Mouse (Mus musculus): Measurements from ENCODE around the gene Il12a.
A peak's percentile ranks its signal among the peaks of the same experiment; 100 is the strongest.

Il12a gene

DNA sequence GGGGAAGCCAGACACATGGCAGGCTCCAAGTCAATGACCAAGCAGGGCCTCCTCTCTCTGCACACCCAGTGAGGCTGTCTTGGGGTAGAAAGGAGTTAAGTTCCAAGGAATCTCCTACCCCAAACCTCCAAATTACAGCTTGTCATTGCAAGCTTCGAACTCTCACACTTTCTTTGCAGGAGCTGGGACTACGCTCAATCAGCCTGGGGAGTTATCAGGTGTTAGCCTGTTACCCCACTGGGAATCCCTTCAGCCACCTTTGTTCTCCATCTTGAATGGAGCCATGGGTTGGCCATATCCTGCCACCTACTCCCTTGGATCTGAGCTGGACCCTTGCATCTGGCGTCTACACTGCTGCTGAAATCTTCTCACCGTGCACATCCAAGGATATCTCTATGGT is at the start of gene Il12a:
Gene Il12a (plus strand): TSS at position 301 of the 400 bp plus-strand sequence.
- no peak for DNase-seq (ENCODE audit: low read depth)

DNA sequence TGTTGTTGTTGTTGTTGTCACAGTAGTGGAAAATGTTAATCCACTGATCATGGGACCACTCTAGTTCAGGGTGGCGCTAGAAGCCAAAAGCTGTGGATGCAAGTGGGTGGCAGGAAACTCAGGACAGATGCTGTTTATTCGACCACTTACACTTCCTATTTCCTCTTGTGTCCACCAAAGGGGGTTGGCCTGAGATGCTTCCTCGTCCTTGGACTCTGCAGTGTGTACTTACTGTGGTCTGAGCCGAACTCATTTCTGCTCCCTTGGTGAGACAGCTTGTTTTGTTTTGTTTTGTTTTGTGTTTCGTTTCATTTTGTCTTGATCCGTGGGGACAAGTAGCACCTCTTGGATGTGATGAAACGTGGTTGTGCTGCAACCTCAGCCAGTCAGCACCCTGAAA is 47.5 kb upstream of the Il12a start:
- DNase-seq (ENCODE audit: low read depth) = no peak

DNA sequence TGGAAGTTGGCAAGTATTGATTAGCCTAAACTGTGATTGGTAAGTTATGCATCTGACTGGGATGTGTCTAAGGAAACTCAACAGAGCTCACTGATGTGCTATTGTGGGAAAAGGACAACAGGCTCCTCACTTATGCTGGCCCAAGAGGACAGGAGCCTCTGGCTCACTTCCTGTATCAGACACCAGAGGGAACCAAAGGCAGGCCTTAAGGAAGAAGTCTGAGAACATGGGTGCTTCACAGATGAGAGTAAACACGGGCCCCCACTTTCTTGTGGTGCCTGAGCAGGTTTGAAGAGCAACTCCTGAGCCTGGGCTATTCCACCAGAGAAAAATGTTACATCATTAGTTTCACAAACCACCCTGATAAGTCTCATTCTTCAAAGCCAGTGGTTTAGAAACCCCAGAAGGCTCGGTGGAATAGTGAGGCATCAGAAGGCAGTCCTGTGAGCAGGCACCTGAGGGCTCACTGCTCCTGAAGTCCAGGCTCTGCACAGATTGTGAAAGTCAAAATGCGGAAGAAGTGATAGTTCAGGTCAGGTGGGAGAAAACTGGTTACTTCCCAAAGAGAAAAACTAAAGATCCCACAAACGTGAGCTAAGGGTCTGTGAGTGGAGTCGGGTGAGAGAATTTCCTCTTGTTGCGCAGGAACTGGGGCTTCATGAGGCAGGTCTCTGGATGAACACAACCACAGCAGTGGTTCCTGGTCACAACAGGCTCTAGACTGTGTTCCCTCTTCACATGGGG is 43.9 kb upstream of the Il12a start:
- peak; percentile 59 for DNase-seq (ENCODE audit: low read depth)

DNA sequence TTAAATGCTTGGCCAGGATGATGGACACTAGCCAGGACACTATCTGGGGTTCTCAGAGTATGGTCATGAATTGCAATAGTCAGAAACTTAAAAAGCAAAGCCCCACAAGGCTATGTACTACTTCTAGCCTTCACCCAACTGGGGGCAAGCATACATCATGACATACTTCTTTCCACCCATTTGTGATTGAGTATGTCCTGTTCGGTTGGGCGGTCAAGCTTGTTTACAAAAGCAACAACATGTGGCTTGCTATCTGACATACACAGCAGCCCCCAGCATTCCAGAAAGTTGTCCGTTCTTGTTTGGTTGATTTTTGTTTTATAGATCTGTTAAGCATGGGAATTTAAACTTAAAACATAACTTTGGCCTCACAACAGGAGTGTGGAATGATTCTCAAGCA is 43.2 kb upstream of the Il12a start:
- DNase-seq (ENCODE audit: low read depth) = no peak

DNA sequence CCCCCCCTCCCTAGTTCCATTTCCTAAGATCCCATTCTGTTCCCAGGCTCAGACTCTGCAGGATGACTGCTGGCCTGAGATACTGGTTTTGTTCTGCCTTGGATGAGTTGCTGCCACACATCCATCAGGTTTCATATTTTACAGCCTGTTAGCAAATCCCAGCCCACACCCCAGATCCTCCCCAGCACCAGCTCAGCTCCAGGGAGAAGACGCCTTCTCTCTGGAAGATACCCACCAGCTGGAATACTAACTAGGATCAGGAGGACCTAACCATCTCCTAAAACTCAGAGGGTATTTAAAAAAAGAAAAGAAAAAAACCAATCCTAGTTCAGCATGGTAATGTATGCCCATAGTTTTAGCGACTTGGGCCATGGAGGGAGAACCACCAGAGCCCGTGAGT is 40.2 kb upstream of the Il12a start:
- DNase-seq (ENCODE audit: low read depth) = no peak

DNA sequence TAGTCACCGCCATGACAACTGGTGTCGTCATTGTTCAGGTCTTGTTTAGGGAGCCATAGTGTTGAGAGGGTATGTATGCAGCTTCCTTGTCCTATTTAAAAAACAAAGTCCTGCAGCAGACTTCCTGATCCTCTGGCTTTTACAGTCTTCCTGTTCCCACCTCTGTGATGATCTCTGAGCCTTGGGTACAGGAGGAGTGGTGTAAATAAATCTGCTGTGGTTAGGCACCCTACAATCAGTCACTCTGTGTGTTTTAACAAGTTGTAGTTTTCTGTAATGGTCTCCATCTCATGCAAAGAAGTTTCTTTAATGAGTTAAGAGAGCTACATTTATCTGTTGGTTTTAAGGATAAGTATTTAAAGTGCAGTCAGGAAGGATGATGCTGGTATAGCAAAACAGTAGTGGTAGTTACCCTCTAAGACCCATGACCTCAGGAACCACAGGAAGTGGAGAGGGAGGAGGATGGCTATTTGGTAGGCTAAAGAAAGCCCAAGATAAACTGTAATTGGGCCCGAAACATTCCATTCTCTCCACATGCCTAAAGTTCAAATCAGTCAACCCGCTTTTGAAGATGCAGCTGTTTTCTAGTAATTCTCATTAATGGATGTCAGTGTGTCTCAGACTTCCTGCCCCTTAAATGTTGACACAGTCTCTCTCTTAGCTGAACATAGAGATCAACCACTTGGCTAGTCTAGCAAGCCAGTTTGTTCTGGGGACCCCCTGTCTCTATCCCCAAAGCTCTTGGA is 33.7 kb upstream of the Il12a start:
- no peak for DNase-seq (ENCODE audit: low read depth)

DNA sequence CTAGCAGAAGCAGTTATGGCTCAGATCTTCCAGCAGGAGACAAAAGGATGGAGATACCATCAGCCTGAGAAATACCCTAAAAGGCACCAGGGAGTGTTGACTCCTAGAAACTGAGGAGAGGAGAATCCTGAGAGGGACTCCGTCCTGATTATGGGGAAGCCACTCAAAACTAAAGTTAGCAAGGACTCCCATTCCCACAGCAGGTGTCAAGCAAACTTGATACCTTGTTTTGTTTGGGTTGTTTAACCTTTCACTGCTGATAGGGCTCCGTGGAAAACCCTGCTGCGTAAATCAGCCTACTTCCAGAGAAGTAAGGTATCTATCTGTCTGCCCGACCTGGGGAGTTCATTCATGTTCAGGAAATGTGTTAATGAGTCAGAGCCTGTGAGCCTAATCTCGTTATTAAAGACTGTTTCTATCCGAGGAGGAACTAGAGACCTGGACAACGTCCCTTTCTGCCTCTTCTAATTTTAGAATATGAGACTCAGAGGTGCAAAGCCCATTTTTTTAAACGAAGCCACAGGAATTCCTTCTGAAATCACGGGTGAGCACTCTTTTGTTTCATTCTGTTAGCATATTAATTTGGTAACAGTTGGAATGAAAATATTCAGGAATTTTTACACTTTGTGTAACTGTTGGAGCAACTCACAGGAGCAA is 32.7 kb upstream of the Il12a start:
- DNase-seq (ENCODE audit: low read depth) = no peak

DNA sequence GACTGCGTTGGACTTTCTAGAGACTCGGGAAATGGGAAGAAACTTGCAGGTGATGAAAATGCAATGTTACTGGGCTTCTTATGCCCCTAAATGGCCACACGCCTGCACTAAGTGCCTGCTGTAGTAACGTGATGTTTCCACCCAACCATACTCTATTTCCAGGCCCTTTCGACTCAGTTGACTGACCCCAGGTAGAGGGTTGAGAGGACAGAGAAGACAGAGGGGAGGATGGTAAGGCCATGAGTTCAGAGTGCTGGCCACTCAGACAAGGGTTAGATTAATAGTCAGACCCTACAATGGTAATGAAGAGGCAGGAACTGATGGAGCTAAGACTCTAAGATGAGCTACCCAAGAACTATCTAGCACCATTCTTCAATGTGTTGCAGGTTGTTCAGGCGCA is 30.4 kb upstream of the Il12a start:
- no peak for DNase-seq (ENCODE audit: low read depth)

DNA sequence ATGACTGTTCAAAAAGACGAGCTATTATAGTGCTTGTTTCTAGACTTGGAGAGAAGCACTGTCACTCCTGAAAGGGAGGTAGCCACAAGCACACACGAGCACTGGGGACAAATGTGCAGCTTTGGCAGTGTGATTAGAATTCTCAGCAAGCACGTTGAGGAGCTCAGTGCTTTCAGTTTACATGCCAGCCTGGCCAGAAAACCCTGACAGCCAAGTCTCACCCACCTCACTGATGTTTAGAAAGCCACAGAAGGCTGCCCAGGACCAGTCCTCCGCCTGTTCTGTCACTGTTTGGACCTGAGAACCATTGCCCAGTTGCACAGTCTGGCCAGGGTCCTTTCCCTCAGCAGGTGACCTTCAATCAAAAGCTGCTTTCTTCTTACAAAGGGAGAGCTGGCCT is 29.9 kb upstream of the Il12a start:
- DNase-seq (ENCODE audit: low read depth) = no peak

DNA sequence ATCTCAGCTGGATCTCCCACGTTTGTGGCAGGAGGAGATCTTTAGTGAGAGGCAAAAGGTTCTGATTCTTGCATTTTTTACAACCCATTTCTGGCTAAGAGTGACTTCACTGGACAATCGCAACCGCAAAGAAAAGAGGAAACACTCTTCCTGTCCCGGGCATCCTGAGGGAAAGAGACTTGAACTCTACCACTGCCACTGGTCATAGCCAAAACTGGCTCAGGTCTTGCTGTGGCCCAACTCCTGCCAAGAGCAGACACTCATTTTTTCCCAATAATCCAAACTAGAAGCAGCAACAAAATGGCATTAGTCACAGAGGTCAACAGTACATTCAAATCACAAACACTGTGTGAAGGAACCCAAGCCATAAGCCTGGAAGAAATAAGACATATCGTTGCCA is 28.1 kb upstream of the Il12a start:
- no peak for DNase-seq (ENCODE audit: low read depth)

DNA sequence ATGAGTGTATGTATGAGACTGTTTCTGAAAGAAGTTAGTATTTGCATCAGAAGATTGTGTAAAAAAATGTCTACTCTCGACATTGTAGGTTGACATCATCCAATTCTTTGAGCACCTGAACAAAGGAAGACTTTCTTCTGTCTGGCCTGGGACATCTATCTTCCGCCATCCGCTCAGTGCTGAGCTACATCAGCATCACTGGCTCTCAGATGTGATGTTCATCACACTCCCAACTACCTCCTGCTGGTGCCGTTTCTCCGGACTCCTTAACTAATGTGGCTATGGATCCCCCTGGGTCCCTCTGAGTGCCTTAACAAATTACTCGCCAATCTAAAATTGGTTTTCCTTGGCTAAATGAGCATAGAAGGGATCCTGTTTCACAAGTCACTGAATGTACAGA is 26.1 kb upstream of the Il12a start:
- no peak for DNase-seq (ENCODE audit: low read depth)

DNA sequence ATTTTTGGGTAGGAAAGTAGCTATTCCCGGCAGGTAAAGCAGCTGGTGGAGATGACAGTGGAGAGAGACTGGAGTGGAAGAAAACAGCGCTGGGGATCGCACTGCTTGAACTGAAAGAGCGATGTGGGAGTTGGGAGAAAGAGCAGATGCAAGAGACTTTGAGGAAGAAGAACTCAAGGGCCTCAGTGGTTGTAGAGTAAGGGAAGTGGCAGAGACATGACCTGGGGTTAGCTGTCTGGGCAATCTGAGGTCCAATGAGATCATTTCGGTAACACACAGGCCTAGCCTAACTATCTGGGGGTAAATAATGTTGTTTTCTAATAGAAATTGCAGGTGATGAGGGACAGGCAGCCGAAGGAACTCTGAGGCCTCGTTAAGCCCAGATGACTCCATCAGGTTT is 24.1 kb upstream of the Il12a start:
- no peak for DNase-seq (ENCODE audit: low read depth)

DNA sequence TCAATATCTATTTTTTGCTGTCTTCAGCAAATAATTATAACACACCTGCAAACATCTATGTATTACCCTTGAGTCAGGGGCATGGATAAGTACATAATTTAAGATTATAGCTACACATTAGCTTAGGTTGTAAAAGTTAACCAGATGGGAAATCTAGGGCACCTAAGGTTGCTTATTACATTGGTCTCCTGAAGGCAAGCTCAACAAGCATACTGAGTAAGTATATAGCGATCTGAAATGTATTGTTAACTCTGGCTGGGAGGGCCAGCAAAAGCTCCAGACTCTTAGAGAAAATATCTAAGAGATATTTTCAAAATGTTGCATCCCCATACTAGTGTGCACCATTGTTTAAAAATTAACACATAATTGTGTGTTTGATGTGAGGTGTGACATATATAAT is 22.6 kb upstream of the Il12a start:
- DNase-seq (ENCODE audit: low read depth) = no peak

DNA sequence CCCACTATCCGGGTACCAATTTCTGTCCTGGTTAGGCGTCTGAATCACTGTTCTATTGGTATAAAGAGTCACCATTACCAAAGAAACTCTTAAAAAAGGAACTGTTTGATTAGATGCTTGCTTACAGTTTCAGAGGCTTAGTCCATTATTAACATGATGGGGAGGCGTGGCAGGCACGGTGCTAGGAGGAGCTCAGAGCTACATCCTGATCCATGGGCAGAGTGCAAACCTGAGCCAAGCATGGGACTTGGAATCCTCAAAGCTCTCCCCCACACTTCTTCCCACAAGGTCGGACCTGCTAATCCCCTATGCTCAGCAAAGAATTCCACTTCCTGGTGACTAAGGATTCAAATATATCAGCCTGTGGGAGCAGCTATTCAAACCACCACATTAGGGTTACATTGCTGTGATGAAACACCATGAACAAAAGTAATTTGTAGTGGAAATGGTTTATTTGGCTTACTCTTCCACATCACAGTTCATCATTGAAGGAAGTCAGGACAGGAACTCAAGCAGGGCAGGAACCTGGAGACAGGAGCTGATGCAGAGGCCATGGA is 20.9 kb upstream of the Il12a start:
- no peak for DNase-seq (ENCODE audit: low read depth)

DNA sequence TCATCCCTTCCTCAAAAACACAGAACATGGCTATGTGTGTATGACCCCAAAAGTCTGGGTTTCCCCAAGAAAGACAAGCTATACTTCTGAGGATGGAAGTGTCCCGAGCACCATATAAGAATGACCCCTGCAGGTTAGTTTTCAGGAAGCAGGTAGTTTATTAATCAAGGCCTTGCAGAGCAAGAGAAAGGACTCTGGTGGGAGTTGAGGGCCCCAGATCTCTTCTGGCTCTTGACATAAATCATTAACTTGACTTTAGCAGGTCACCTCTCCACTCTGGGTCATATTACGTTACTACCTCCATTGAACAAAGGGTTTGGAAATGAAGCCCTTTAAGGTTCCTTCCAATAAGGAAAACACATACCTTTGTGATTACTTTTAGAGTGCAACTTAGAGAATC is 15.7 kb upstream of the Il12a start:
- DNase-seq (ENCODE audit: low read depth) = no peak

DNA sequence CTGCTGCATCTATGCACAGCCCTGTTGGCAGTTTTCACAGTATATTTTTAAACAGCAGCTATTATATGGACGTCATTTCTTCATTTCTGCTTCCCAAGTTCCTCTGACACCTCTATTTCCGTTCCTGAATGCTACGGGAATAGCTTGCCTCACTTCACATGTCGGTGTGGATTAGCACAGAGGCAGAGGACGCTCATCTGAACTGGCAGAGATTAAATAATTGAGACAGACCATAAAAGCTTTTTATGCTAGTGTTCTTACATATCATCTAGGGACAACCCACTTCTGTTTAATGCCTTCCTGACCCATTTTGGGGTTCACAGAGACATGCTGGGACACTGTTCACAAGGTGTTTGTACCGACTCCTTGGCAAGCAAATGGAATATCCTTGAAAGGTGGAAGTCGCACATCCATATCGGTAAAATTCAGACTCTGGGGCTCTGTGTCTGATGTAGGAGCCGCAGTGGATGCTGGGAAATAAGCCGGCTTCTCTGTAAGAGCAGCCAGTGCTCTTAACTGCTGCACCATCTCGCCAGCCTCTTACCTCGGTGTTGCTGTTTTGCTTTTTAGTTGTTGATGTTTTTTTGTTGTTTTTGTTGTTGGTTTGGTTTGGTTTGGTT is 15.1 kb upstream of the Il12a start:
- DNase-seq (ENCODE audit: low read depth) = no peak

DNA sequence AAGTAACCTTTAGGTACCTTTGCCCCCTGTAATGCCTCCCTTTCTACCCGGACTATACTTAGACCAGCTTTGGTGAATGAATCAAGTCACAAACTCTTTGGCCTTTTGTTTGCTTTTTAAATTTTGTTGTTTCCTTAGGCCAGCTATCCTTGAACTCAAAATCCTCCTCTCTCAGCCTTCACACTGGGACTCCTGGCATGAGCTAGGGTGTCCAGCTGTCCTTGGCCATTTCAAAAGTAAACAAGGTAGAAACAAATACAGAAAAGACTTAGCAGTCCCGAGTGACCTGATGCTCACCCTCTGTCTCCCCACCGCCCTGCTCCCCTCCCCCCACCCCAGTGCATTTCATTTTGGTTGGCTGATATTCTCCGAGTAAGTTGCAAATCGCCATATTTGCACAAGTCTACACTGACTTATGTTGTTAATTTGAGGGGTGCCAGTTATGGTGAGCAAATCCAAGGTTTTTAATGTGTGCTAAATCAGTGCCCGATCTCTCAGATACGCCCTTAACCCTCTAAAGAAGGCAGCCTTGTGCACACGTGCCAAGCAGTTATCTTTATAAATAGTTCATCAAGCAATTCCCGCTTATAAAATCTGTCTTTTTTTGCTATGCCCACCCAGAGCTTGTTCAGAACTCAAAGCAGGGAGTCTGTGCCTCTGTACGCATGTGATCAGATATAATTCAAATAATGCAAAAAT is 14.3 kb upstream of the Il12a start:
- DNase-seq (ENCODE audit: low read depth) = peak; percentile 17

DNA sequence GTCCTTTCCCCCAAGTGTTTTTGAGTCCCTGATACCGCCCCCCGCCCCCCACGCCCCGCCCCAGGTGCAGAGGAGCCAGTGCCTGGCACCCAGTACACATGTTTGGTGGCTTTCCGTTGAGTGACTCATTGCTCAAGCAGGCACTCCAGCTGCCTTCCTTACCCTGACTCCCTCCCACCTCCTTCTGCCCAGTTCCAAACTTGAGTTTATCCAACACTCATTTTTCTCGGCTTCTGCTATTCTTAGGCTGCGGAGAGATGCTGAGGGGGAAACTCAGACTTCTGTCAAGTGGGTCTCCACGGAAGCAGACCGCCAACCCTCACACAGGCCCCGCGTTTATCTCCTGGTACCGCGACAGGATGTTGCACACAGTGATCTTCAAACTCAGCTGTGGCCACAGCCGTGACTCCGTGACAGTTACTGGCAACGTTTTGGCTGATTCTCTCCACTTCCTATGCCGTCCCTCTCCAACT is 13.6 kb upstream of the Il12a start:
- DNase-seq (ENCODE audit: low read depth) = peak; percentile 80

DNA sequence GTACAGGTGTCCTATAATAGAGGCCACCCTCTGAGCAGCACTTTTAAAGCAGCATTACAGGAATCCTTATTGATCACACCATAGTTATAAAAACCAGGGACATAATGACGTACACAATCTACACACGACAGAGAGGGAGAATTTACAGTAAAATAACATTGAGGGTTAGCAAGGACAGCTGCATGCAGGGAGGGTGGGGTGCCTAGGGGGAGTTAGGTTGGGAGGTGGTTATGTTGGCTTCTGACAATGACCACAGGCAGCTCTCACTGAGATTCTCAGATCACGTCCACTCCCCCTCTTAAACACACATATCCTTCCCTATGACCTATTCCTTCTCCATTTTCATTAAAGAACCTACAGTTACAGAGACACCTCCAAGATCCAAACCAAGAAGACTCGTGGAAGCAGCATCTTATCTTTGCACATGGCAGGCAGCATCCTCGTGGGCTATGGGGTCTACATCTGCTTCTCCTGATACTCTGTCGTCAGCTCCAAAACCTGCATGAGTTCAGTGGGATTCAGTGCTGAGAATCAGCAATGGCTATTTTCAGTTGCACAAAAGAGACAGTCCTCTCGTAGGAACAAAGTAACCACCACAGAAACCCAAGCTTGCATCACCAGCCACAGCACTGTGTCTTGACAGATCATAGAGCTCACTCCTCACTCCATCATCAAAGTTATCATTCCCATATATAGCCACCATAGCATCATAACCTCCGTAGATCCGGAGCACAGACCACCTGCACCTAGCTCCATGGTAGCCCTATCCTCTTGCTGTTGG is 11.4 kb upstream of the Il12a start:
- DNase-seq (ENCODE audit: low read depth) = no peak

DNA sequence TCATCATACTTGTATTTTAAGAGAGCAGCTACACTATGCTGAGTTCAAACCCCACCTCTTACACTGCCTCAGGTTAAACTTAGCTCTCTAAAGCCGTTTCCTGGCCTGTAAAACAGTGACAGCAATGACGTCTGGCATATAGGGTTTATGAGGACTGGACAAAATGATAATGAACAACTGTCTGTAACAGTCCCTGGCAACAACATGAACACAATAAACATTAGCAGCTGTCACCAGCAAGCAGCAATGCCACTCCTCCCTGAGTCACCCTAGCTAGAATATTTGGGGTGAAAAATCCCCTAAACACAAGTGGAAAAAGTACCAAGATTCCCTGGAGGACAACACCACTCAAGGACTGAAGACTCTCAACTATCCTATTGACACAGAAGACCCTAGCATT is 6.9 kb upstream of the Il12a start:
- DNase-seq (ENCODE audit: low read depth) = no peak

DNA sequence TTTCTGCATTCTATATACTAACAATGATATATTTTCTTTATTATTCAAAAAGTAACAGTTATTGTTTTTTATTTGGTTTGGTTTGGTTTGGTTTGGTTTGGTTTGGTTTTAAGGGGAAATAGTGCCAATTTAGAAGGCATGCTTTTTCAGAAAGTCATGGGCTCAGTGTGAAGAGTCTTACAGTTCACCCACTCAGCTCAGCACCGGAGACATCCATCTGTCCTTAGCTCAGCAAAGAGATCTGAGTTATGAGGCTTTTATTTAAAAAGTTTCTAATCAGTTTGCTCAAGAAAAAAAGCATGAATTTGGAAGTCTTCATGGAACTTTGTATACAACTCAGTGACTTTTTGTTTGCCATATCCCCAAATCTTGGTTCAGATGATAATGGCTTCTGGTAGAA is 6.2 kb upstream of the Il12a start:
- no peak for DNase-seq (ENCODE audit: low read depth)

Data from naive thymus-derived CD4-positive, alpha-beta T cell, adult 2 months (primary cell).